Mouse (Mus musculus) MEL (cell line): ENCODE data around the gene Gucy1b2. TPM values are rescaled to one million over a fixed set of nuclear protein-coding genes. Genes with fewer than 3 reads are reported as not detected.

Experiments used
- DNase-seq: peaks from one replicate; pipeline ENCODE4 v3.0.0; 2011; ENCODE audit warnings: low read depth, low spot score
- H3K27ac ChIP-seq: 2 replicates; pipeline ENCODE4 v1.5.1; 2012; ENCODE audit warnings: low read depth, mild to moderate bottlenecking, control low read depth, low read length, moderate library complexity; ENCODE audit not compliant: control insufficient read depth
- H3K27me3 ChIP-seq, 2 experiments: fragments of 150-350 bp in 1 of 2; sonication (generic) in 1 of 2; 2 replicates each; pipeline ENCODE4 v1.6.1; 2012; ENCODE audit warnings: low read length in 2 of 2, mild to moderate bottlenecking in 2 of 2, improper control_type of control experiment in 1 of 2, moderate library complexity in 1 of 2; ENCODE audit not compliant: insufficient read depth in 2 of 2, control insufficient read depth in 1 of 2
- H3K36me3 ChIP-seq, 2 experiments: 2 replicates each; pipeline ENCODE4 v1.6.1; 2012 to 2014; ENCODE audit warnings: low read length in 2 of 2, improper control_type of control experiment in 1 of 2, inconsistent platforms in 1 of 2, mild to moderate bottlenecking in 1 of 2; ENCODE audit not compliant: insufficient read depth in 2 of 2, control insufficient read depth in 1 of 2
- H3K4me1 ChIP-seq, 2 experiments: fragments of 150-350 bp in 1 of 2; sonication (generic) in 1 of 2; 2 replicates each; pipeline ENCODE4 v1.6.1; 2012; ENCODE audit warnings: low read length in 2 of 2, improper control_type of control experiment in 1 of 2, mild to moderate bottlenecking in 1 of 2; ENCODE audit not compliant: insufficient read depth in 2 of 2, control insufficient read depth in 1 of 2
- H3K4me3 ChIP-seq, 2 experiments: fragments of 150-350 bp in 1 of 2; sonication (generic) in 1 of 2; 2 replicates each; pipeline ENCODE4 v1.5.1; 2012; ENCODE audit warnings: low read depth in 2 of 2, low read length in 2 of 2, mild to moderate bottlenecking in 2 of 2, moderate library complexity in 2 of 2, control low read depth in 1 of 2, improper control_type of control experiment in 1 of 2; ENCODE audit not compliant: control insufficient read depth in 1 of 2, insufficient read depth in 1 of 2
- H3K79me2 ChIP-seq: 2 replicates; pipeline ENCODE4 v1.6.1; 2012; ENCODE audit warnings: mild to moderate bottlenecking, low read length, moderate library complexity; ENCODE audit not compliant: control insufficient read depth, poor library complexity, insufficient read depth
- H3K9ac ChIP-seq: 2 replicates; pipeline ENCODE4 v1.6.1; 2012; ENCODE audit warnings: low read depth, mild to moderate bottlenecking, control low read depth, low read length, moderate library complexity; ENCODE audit not compliant: control insufficient read depth, poor library complexity, severe bottlenecking
- H3K9me3 ChIP-seq: fragments of 150-350 bp; sonication (generic); replicated peaks from 2 replicates; pipeline ENCODE4 v1.6.1; 2012; ENCODE audit warnings: mild to moderate bottlenecking, low read length, improper control_type of control experiment, moderate library complexity; ENCODE audit not compliant: insufficient read depth
- BHLHE40 ChIP-seq: IDR thresholded peaks from 2 replicates; pipeline ENCODE4 v1.6.1; 2012; ENCODE audit warnings: low read depth, mild to moderate bottlenecking, inconsistent platforms, low read length, improper control_type of control experiment, borderline replicate concordance
- CHD1 ChIP-seq: IDR thresholded peaks from 2 replicates; pipeline ENCODE4 v1.6.1; 2012; ENCODE audit warnings: low read depth, mild to moderate bottlenecking, inconsistent platforms, low read length, improper control_type of control experiment
- CTCF ChIP-seq, 3 experiments: IDR thresholded peaks in 2 of 3; conservative IDR thresholded peaks in 1 of 3; 2 replicates each; pipeline ENCODE4 v1.5.1; 2011 to 2012; ENCODE audit warnings: low read length in 3 of 3, low read depth in 2 of 3, mild to moderate bottlenecking in 2 of 3, improper control_type of control experiment in 1 of 3, inconsistent platforms in 1 of 3, mixed read lengths in 1 of 3, moderate library complexity in 1 of 3; ENCODE audit not compliant: control insufficient read depth in 1 of 3, insufficient read depth in 1 of 3, poor library complexity in 1 of 3, severe bottlenecking in 1 of 3
- E2F4 ChIP-seq: IDR thresholded peaks from 2 replicates; pipeline ENCODE4 v1.6.1; 2011; ENCODE audit warnings: low read depth, low read length, improper control_type of control experiment, borderline replicate concordance
- ETS1 ChIP-seq: IDR thresholded peaks from 2 replicates; pipeline ENCODE4 v1.6.1; 2012; ENCODE audit warnings: low read depth, mild to moderate bottlenecking, inconsistent platforms, low read length, improper control_type of control experiment, moderate library complexity
- GATA1 ChIP-seq: IDR thresholded peaks from 2 replicates; pipeline ENCODE4 v1.6.1; 2011; ENCODE audit warnings: low read depth, low read length, improper control_type of control experiment
- HCFC1 ChIP-seq: IDR thresholded peaks from 2 replicates; pipeline ENCODE4 v1.6.1; 2012; ENCODE audit warnings: low read depth, mild to moderate bottlenecking, inconsistent platforms, low read length, improper control_type of control experiment, moderate library complexity
- MAZ ChIP-seq: IDR thresholded peaks from 2 replicates; pipeline ENCODE4 v1.6.1; 2012; ENCODE audit warnings: low read depth, mild to moderate bottlenecking, inconsistent platforms, low read length, improper control_type of control experiment
- MXI1 ChIP-seq: IDR thresholded peaks from 2 replicates; pipeline ENCODE4 v1.6.1; 2011; ENCODE audit warnings: mild to moderate bottlenecking, low read depth, low read length, improper control_type of control experiment
- MYB ChIP-seq: IDR thresholded peaks from 2 replicates; pipeline ENCODE4 v1.6.1; 2011; ENCODE audit warnings: mild to moderate bottlenecking, low read depth, low read length, improper control_type of control experiment
- POLR2AphosphoS2 ChIP-seq: IDR thresholded peaks from 2 replicates; pipeline ENCODE4 v1.6.1; 2011; ENCODE audit warnings: low read length, improper control_type of control experiment
- RCOR1 ChIP-seq: IDR thresholded peaks from 2 replicates; pipeline ENCODE4 v1.6.1; 2012; ENCODE audit warnings: low read depth, mild to moderate bottlenecking, inconsistent platforms, low read length, improper control_type of control experiment
- SMC3 ChIP-seq: IDR thresholded peaks from 2 replicates; pipeline ENCODE4 v1.6.1; 2011; ENCODE audit warnings: low read depth, low read length, improper control_type of control experiment
- TAL1 ChIP-seq: IDR thresholded peaks from 2 replicates; pipeline ENCODE4 v1.6.1; 2012; ENCODE audit warnings: mild to moderate bottlenecking, inconsistent platforms, low read length, moderate library complexity, mixed read lengths
- UBTF ChIP-seq: IDR thresholded peaks from 2 replicates; pipeline ENCODE4 v1.6.1; 2012; ENCODE audit warnings: low read depth, mild to moderate bottlenecking, inconsistent platforms, low read length, improper control_type of control experiment, moderate library complexity, borderline replicate concordance; ENCODE audit not compliant: insufficient read depth
- ZC3H11A ChIP-seq: IDR thresholded peaks from 2 replicates; pipeline ENCODE4 v1.6.1; 2012; ENCODE audit warnings: low read depth, mild to moderate bottlenecking, inconsistent platforms, low read length, improper control_type of control experiment
- ZNF384 ChIP-seq: IDR thresholded peaks from 2 replicates; pipeline ENCODE4 v1.6.1; 2012; ENCODE audit warnings: low read depth, mild to moderate bottlenecking, inconsistent platforms, low read length, improper control_type of control experiment
- polyA plus RNA-seq, 2 experiments: library from polyadenylated mRNA; stranded (reverse) in 1 of 2; unstranded in 1 of 2; fragments of >175 nt in 1 of 2; fragments of >200 nt in 1 of 2; gene quantifications; 2 replicates each; pipeline versions ENCODE4 v1.2.1 to v1.2.4; 2012; ENCODE audit warnings: low replicate concordance in 2 of 2, low read depth in 1 of 2; ENCODE audit not compliant: insufficient read length in 2 of 2, insufficient read depth in 1 of 2, missing spikeins in 1 of 2
- total RNA-seq: library from RNA; depleted of rRNA; stranded (reverse); fragments of 300-350 nt; gene quantifications from 2 replicates; pipeline ENCODE4 v1.2.3, GENCODE M21; 2012

The Gucy1b2 gene
- total and polyA plus RNA-seq, 3 experiments = not detected

DNA sequence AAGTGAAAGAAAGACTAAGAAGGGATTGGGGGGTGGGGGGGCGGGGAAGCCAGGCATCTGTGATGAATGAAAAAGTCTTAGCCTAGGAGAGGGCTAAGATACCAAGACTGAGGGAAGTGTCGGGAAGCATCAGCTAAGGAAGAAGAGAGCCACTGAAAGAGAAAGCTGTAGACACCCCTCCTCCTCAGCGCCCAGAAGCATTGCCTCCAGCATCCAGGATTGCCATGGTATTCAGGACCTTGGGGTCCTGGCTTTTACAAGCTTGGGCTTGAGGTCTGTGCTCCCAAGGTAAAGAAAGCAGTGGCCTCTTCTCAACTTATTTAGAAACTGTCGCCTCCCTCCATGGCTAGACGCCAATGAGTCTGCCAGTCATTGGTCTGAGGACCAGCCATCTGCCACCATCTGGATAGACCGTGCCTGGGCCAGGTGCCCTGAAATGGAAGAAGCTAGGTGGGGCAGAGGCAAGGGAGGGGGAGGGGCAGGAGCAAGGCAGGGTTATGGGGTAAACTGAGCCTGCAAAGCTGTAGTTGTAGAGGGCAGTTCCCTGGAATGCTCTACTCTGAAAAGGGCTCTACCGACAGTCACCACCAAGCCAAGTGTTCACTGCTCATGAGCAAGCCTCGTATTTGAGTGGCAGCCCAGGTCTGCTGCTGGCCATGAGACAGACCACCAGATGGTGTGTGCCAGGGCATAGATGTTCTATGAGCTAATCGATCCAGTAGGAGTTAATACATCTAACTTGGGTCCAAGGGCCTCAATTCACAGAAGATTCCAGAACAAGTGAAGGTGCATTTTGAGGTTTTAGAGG, 66.2 kb downstream of the Gucy1b2 start:
- Histone ChIP-seq H3K9me3 (no peaks in the 10 kb centered on the region), H3K27ac (no peak overlapping the region), H3K79me2 (no peaks in the 10 kb centered on the region), H3K27me3 (no peaks in the 10 kb centered on the region), H3K4me1 (no peaks in the 10 kb centered on the region), H3K4me3 (no peak overlapping the region), H3K9ac (no peak overlapping the region), H3K36me3 (no peaks in the 10 kb centered on the region)
- TF ChIP-seq MAZ (no peak), RCOR1 (no peak), E2F4 (no peak), HCFC1 (no peak), MYB (no peak), CTCF (IDR thresholded peaks at IDR 0.05 in 2 of 3, conservative IDR thresholded peaks at IDR 0.05 in 1 of 3; ENCODE audit: control insufficient read depth in 1 of 3, insufficient read depth in 1 of 3, low read depth in 2 of 3, low read length in 3 of 3, poor library complexity in 1 of 3, severe bottlenecking in 1 of 3) (no peak), GATA1 (no peak), MXI1 (no peak), TAL1 (no peak), ETS1 (no peak), SMC3 (no peak)
- no peak for DNase-seq

DNA sequence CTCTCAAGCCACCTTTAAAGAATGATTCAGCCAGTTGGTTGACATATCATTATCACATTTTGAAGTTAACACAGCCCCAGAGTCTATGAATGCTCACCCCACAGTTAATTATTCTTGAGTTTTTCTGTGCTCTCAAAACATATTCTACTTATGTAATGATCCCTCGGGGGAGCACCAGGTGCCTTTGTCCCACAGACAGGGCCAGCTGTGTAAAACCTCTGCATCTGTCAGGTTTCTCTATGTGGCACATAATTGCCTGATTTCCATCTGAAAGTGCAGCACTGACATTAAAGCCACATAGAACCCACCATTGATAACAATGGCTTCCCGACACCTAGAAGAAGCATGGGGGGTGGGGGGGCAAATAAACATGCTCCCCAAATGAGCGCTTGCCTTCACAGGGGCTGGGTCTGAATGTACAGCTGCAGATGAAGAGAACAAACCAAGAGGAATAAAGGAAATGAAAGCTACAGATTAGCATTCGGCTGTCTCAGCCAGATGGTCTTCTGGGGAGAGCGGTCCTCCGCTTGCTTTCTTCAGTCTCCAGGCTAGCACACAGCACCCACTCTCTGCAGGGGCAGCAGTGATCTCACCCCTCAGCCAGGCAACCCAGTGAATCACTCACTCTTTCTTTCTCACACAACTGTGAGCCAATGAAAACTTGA, 66.9 kb downstream of the Gucy1b2 start:
- Histone ChIP-seq H3K9me3 (no peaks in the 10 kb centered on the region), H3K9ac (no peak overlapping the region), H3K4me1 (no peaks in the 10 kb centered on the region), H3K4me3 (no peak overlapping the region), H3K36me3 (no peaks in the 10 kb centered on the region), H3K79me2 (no peaks in the 10 kb centered on the region), H3K27ac (no peak overlapping the region), H3K27me3 (no peaks in the 10 kb centered on the region)
- no peak for DNase-seq
- TF ChIP-seq ZC3H11A (no peak), POLR2AphosphoS2 (no peak), RCOR1 (no peak), MAZ (no peak), MXI1 (no peak), ZNF384 (no peak), CHD1 (no peak), UBTF (no peak), BHLHE40 (no peak)
